Mouse (Mus musculus) cerebellum, postnatal 14 days (tissue): ENCODE measurements around the gene Slc51b.

Experiments
- DNase-seq, 2 experiments: peaks; one replicate each; pipeline ENCODE4 v3.0.0; 2021; ENCODE audit warnings: mixed read lengths in 2 of 2

Gene Slc51b

GRCm38 (mm10) chr9:65365721-65366120, 57.0 kb downstream of the Slc51b start:
- no peak for DNase-seq

- DNase-seq: no peak
Measured at GRCm38 (mm10) chr9:65363684-65364083, 59.1 kb downstream of the Slc51b start.
